Mouse (Mus musculus) limb, embryonic 11.5 days (tissue): Measurements from ENCODE around the gene Rnf145. TPM values are rescaled to one million over a fixed set of nuclear protein-coding genes. Genes with fewer than 3 reads are reported as not detected.
A peak's percentile ranks its signal among the peaks of the same experiment; 100 is the strongest.

Experiments
- ATAC-seq: fragments of 200-750 bp; cut with Nextera tagmentation; 2 replicates; pipeline ENCODE4 v1.8.0; 2017; ENCODE audit warnings: low read depth; ENCODE audit not compliant: insufficient number of reproducible peaks, low FRiP score, low TSS enrichment
- DNase-seq: peaks from one replicate; pipeline ENCODE4 v3.0.0-alpha.2; 2015; ENCODE audit warnings: low spot score
- H3K27ac ChIP-seq: fragments of 300-500 bp; sonication (generic); replicated peaks from 2 replicates; pipeline ENCODE4 v1.5.1; 2014; ENCODE audit warnings: low read depth, mild to moderate bottlenecking, low read length
- H3K27me3 ChIP-seq: fragments of 300-500 bp; sonication (generic); 2 replicates; pipeline ENCODE4 v1.6.1; 2014; ENCODE audit warnings: mild to moderate bottlenecking, low read length, mixed read lengths; ENCODE audit not compliant: control insufficient read depth, insufficient read depth
- H3K36me3 ChIP-seq: fragments of 300-500 bp; sonication (generic); 2 replicates; pipeline ENCODE4 v1.6.1; 2014; ENCODE audit warnings: mild to moderate bottlenecking, low read length, moderate library complexity, mixed read lengths; ENCODE audit not compliant: control insufficient read depth, insufficient read depth
- H3K4me1 ChIP-seq: fragments of 300-500 bp; sonication (generic); 2 replicates; pipeline ENCODE4 v1.6.1; 2014; ENCODE audit warnings: low read length, mixed read lengths; ENCODE audit not compliant: control insufficient read depth, insufficient read depth
- H3K4me2 ChIP-seq: fragments of 300-500 bp; sonication (generic); 2 replicates; pipeline ENCODE4 v1.6.1; 2014; ENCODE audit warnings: low read depth, mild to moderate bottlenecking, moderate library complexity; ENCODE audit not compliant: severe bottlenecking
- H3K4me3 ChIP-seq: fragments of 300-500 bp; sonication (generic); 2 replicates; pipeline ENCODE4 v1.5.1; 2014; ENCODE audit warnings: low read depth, low read length
- H3K9ac ChIP-seq: fragments of 300-500 bp; sonication (generic); 2 replicates; pipeline ENCODE4 v1.6.1; 2014; ENCODE audit warnings: mild to moderate bottlenecking, low read length
- H3K9me3 ChIP-seq: fragments of 300-500 bp; sonication (generic); 2 replicates; pipeline ENCODE4 v1.6.1; 2016; ENCODE audit warnings: low read length; ENCODE audit not compliant: control insufficient read depth
- WGBS: fragments of 180-500 bp; shearing (Covaris S2); extraction: QIAGEN DNeasy Blood & Tissue Kit; methylation state at CpG from one replicate; pipeline ENCODE4 v1.1.7; 2014; 5-methylcytosine and 5-hydroxymethylcytosine counted together
- polyA plus RNA-seq: library from polyadenylated mRNA; unstranded; fragments of >200 nt; fragmentation: Nextera tagmentation; extraction: Ambion mirVana; gene quantifications from 2 replicates; pipeline ENCODE4 v1.2.1, GENCODE M21; 2014

Gene Rnf145
- polyA plus RNA-seq, 1 experiment from 2014 or later: 96.1 TPM

GRCm38 (mm10) chr11:44534999-44535750, 16.4 kb downstream of the Rnf145 start:
- Histone ChIP-seq H3K4me1 (peaks cover 10% of the 10 kb centered on the region), H3K4me2 (no peak overlapping the region), H3K27ac (no peak overlapping the region), H3K9me3 (no peaks in the 10 kb centered on the region), H3K4me3 (no peak overlapping the region), H3K9ac (no peak overlapping the region), H3K27me3 (no peaks in the 10 kb centered on the region), H3K36me3 (peaks cover 13% of the 10 kb centered on the region; the same call in 1 of the 2 replicates)
- 86% methylated on average over 12 of the region's 12 CpGs for WGBS
- DNase-seq: no peak
- ATAC-seq: no peak

- H3K4me3 ChIP-seq: no peak overlapping the region
- 96% methylated on average over 7 of the region's 7 CpGs for WGBS
- no peak for ATAC-seq
- H3K9ac ChIP-seq: no peak overlapping the region
- no peak for DNase-seq
- H3K27me3 ChIP-seq: no peaks in the 10 kb centered on the region
- no peak overlapping the region for H3K4me2 ChIP-seq
- no peak overlapping the region for H3K27ac ChIP-seq
- peaks cover 10% of the 10 kb centered on the region for H3K4me1 ChIP-seq
- no peaks in the 10 kb centered on the region for H3K9me3 ChIP-seq
- H3K36me3 ChIP-seq: peaks cover 13% of the 10 kb centered on the region; the same call in 1 of the 2 replicates
Observed at GRCm38 (mm10) chr11:44537403-44537802, 18.6 kb downstream of the Rnf145 start.

GRCm38 (mm10) chr11:44538101-44538500, 19.3 kb downstream of the Rnf145 start:
- Histone ChIP-seq H3K36me3 (peaks cover 7% of the 10 kb centered on the region; the same call in 1 of the 2 replicates), H3K27me3 (no peaks in the 10 kb centered on the region), H3K4me1 (peaks cover 10% of the 10 kb centered on the region), H3K27ac (no peak overlapping the region), H3K9me3 (no peaks in the 10 kb centered on the region), H3K4me3 (no peak overlapping the region), H3K4me2 (no peak overlapping the region), H3K9ac (no peak overlapping the region)
- WGBS: 88% methylated on average over 3 of the region's 3 CpGs
- DNase-seq (no peak), ATAC-seq (no peak)

GRCm38 (mm10) chr11:44538501-44539290, 19.9 kb downstream of the Rnf145 start:
- DNase-seq (no peak), ATAC-seq (no peak)
- Histone ChIP-seq H3K36me3 (peaks cover 3% of the 10 kb centered on the region; the same call in 1 of the 2 replicates), H3K9me3 (no peaks in the 10 kb centered on the region), H3K4me3 (no peak overlapping the region), H3K9ac (no peak overlapping the region), H3K27me3 (no peaks in the 10 kb centered on the region), H3K4me2 (no peak overlapping the region), H3K4me1 (peaks cover 10% of the 10 kb centered on the region), H3K27ac (peak overlapping the region; percentile 48)
- 86% methylated on average over 10 of the region's 10 CpGs for WGBS

- peak; percentile 51 for DNase-seq
- H3K4me3 ChIP-seq: no peak overlapping the region
- H3K36me3 ChIP-seq: peaks cover 3% of the 10 kb centered on the region; the same call in 1 of the 2 replicates
- peak overlapping the region; percentile 48 for H3K27ac ChIP-seq
- WGBS: 39% methylated on average over 10 of the region's 10 CpGs
- peaks cover 10% of the 10 kb centered on the region for H3K4me1 ChIP-seq
- H3K9me3 ChIP-seq: no peaks in the 10 kb centered on the region
- no peak overlapping the region for H3K9ac ChIP-seq
- no peaks in the 10 kb centered on the region for H3K27me3 ChIP-seq
- H3K4me2 ChIP-seq: no peak overlapping the region
- ATAC-seq: no peak
Observed at GRCm38 (mm10) chr11:44539291-44539930, 20.6 kb downstream of the Rnf145 start.

GRCm38 (mm10) chr11:44540243-44540642, 21.5 kb downstream of the Rnf145 start:
- DNase-seq (no peak), ATAC-seq (no peak)
- H3K27ac ChIP-seq: no peak overlapping the region
- peaks cover 10% of the 10 kb centered on the region for H3K4me1 ChIP-seq
- H3K9ac ChIP-seq: no peak overlapping the region
- no peak overlapping the region for H3K4me3 ChIP-seq
- no peaks in the 10 kb centered on the region for H3K27me3 ChIP-seq
- no peaks in the 10 kb centered on the region for H3K9me3 ChIP-seq
- peaks cover 3% of the 10 kb centered on the region; the same call in 1 of the 2 replicates for H3K36me3 ChIP-seq
- 84% methylated on average over 9 of the region's 9 CpGs for WGBS
- no peak overlapping the region for H3K4me2 ChIP-seq

- ATAC-seq: no peak
- H3K36me3 ChIP-seq: peaks cover 7% of the 10 kb centered on the region; the same call in 1 of the 2 replicates
- 96% methylated on average over 5 of the region's 5 CpGs for WGBS
- no peak overlapping the region for H3K27ac ChIP-seq
- no peak overlapping the region for H3K4me3 ChIP-seq
- H3K27me3 ChIP-seq: no peaks in the 10 kb centered on the region
- H3K4me1 ChIP-seq: peaks cover 10% of the 10 kb centered on the region
- no peak overlapping the region for H3K9ac ChIP-seq
- no peaks in the 10 kb centered on the region for H3K9me3 ChIP-seq
- no peak overlapping the region for H3K4me2 ChIP-seq
- no peak for DNase-seq
Observed at GRCm38 (mm10) chr11:44541280-44541679, 22.5 kb downstream of the Rnf145 start.

- DNase-seq: no peak
- no peak overlapping the region for H3K4me2 ChIP-seq
- no peak overlapping the region for H3K9ac ChIP-seq
- 93% methylated on average over 4 of the region's 4 CpGs for WGBS
- H3K27me3 ChIP-seq: no peaks in the 10 kb centered on the region
- H3K4me1 ChIP-seq: peaks cover 10% of the 10 kb centered on the region
- ATAC-seq: no peak
- H3K27ac ChIP-seq: no peak overlapping the region
- H3K4me3 ChIP-seq: no peak overlapping the region
- H3K36me3 ChIP-seq: peaks cover 7% of the 10 kb centered on the region; the same call in 1 of the 2 replicates
- no peaks in the 10 kb centered on the region for H3K9me3 ChIP-seq
Observed at GRCm38 (mm10) chr11:44541813-44542212, 23.0 kb downstream of the Rnf145 start.
